Mouse (Mus musculus) hindbrain, postnatal 0 days (tissue): Measurements from ENCODE around the gene Farp1. TPM values are rescaled to one million over a fixed set of nuclear protein-coding genes. Genes with fewer than 3 reads are reported as not detected.

ENCODE experiments used
- ATAC-seq: fragments of 200-750 bp; cut with Nextera tagmentation; 2 replicates; pipeline ENCODE4 v1.8.0; 2017; ENCODE audit warnings: mild to moderate bottlenecking, moderate TSS enrichment, moderate library complexity
- DNase-seq: peaks from one replicate; pipeline ENCODE4 v3.0.0-alpha.2; 2015; ENCODE audit warnings: low spot score
- H3K27ac ChIP-seq: fragments of 300-500 bp; sonication (generic); 2 replicates; pipeline ENCODE4 v1.5.1; 2014; ENCODE audit warnings: mild to moderate bottlenecking
- H3K27me3 ChIP-seq: fragments of 300-500 bp; sonication (generic); 2 replicates; pipeline ENCODE4 v1.6.1; 2014; ENCODE audit warnings: low read length, mixed read lengths; ENCODE audit not compliant: insufficient read depth
- H3K36me3 ChIP-seq: fragments of 300-500 bp; sonication (generic); 2 replicates; pipeline ENCODE4 v1.6.1; 2014; ENCODE audit warnings: low read length, mixed read lengths; ENCODE audit not compliant: insufficient read depth
- H3K4me1 ChIP-seq: fragments of 300-500 bp; sonication (generic); 2 replicates; pipeline ENCODE4 v1.6.1; 2014; ENCODE audit warnings: antibody characterized with exemption, low read length, mixed read lengths; ENCODE audit not compliant: insufficient read depth
- H3K4me2 ChIP-seq: fragments of 300-500 bp; sonication (generic); 2 replicates; pipeline ENCODE4 v1.6.1; 2014; ENCODE audit warnings: low read depth, mild to moderate bottlenecking, low read length, moderate library complexity, mixed read lengths
- H3K4me3 ChIP-seq: fragments of 300-500 bp; sonication (generic); 2 replicates; pipeline ENCODE4 v1.5.1; 2014; ENCODE audit warnings: low read length
- H3K9ac ChIP-seq: fragments of 300-500 bp; sonication (generic); replicated peaks from 2 replicates; pipeline ENCODE4 v1.6.1; 2014; ENCODE audit warnings: mild to moderate bottlenecking, low read length, moderate library complexity, mixed read lengths
- H3K9me3 ChIP-seq: fragments of 300-500 bp; sonication (generic); 2 replicates; pipeline ENCODE4 v1.6.1; 2016; ENCODE audit warnings: low read length, mixed read lengths
- CTCF ChIP-seq: IDR thresholded peaks from 2 replicates; pipeline ENCODE4 v1.5.1; 2016; ENCODE audit warnings: antibody characterized with exemption, control low read depth, low read depth
- WGBS: fragments of 180-500 bp; shearing (Covaris S2); extraction: QIAGEN DNeasy Blood & Tissue Kit; methylation state at CpG from one replicate; pipeline ENCODE4 v1.1.7; 2014; 5-methylcytosine and 5-hydroxymethylcytosine counted together
- polyA plus RNA-seq: library from polyadenylated mRNA; unstranded; fragments of >200 nt; fragmentation: Nextera tagmentation; extraction: Ambion mirVana; gene quantifications from 2 replicates; pipeline ENCODE4 v1.2.1, GENCODE M21; 2015
- total RNA-seq: library from RNA; depleted of rRNA; stranded (reverse); fragments of >200 nt; gene quantifications from 2 replicates; pipeline ENCODE4 v1.2.3, GENCODE M21; 2014

Farp1 gene
- total and polyA plus RNA-seq, 2 experiments from 2014 or later = 31.7 to 99.0 TPM

DNA sequence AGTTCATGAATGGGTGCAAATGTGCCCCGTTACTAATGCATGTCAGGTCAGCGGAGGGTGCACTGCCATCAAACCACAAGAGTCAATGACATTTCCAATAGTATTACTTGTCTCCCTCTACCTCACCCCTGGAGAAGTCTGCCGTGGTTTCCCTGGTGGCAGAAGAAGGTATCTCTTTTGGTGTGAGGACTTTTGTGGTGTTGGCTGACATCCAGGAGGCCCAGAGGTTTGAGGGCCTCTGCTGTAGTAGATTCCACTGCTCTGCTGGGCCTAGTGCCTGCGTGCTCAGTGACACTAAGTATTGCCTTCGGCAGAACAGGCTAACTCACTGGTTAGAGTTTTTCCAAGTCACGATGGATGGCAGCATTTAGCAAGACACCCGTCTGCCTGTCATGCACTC is 83.9 kb downstream of the Farp1 start:
- peak; percentile 54 for TF ChIP-seq CTCF
- Histone ChIP-seq H3K27ac (no peak overlapping the region), H3K9me3 (no peaks in the 10 kb centered on the region), H3K4me3 (no peak overlapping the region), H3K4me1 (peaks cover 2% of the 10 kb centered on the region; the same call in 1 of the 2 replicates), H3K9ac (no peak overlapping the region), H3K27me3 (no peaks in the 10 kb centered on the region), H3K36me3 (peaks cover 5% of the 10 kb centered on the region; the same call in 1 of the 2 replicates), H3K4me2 (no peak overlapping the region)
- peak; percentile 49 for DNase-seq
- 49% methylated on average over 7 of the region's 7 CpGs for WGBS
- ATAC-seq = peak; percentile 58; the same call in 1 of the 2 replicates

DNA sequence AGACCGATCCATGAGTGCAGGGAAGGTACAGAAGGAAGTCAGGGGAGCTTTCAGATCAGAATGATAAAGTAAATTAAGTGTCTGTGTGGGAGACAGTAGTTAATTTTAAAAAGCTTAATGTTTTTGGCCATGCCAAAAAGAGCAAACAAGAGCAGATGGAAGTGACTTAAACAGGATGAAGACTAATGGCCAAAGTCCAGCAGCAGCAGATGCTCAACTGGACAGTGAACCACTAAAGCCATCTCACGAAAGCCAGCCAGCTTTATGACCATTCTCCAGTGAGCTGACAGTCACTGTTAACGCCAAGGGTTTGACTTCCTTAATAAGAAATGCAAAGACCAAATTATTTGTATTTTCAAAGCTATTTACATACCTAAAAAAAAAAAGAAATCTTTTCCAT is 86.7 kb downstream of the Farp1 start:
- Histone ChIP-seq H3K9me3 (no peaks in the 10 kb centered on the region), H3K27ac (no peak overlapping the region), H3K27me3 (no peaks in the 10 kb centered on the region), H3K36me3 (no peaks in the 10 kb centered on the region), H3K9ac (no peak overlapping the region), H3K4me3 (no peak overlapping the region), H3K4me2 (no peak overlapping the region), H3K4me1 (peaks cover 2% of the 10 kb centered on the region; the same call in 1 of the 2 replicates)
- ATAC-seq (no peak), DNase-seq (no peak)
- TF ChIP-seq CTCF = no peak
- WGBS = 52% methylated on average over 3 of the region's 3 CpGs

DNA sequence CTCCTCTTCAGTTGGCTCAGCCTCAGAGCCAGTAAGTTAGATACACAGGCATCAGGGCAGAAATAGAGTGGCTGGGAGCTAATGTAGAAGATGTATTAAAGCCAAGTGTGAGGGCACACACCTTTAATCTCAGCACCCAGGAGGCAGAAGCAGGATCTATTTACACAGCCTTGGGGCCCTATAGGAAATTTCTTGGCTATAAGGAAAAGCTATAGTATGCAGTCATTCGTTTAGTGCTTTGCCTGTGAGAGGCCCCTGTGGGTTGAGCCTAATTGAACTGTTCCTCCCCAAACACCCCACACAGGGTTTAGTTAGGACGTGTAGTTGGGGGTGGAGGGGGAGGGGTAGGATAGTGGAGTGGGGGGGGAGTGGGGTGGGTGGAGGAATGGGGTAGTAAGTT is 87.9 kb downstream of the Farp1 start:
- Histone ChIP-seq H3K9me3 (no peaks in the 10 kb centered on the region), H3K36me3 (no peaks in the 10 kb centered on the region), H3K27ac (no peak overlapping the region), H3K27me3 (no peaks in the 10 kb centered on the region), H3K4me3 (no peak overlapping the region), H3K4me1 (peaks cover 2% of the 10 kb centered on the region; the same call in 1 of the 2 replicates), H3K4me2 (no peak overlapping the region), H3K9ac (no peak overlapping the region)
- ATAC-seq = 0 out of 2 replicates have a peak, but pooled peaks have one; percentile 30
- WGBS = 30% methylated on average over 2 of the region's 2 CpGs
- TF ChIP-seq CTCF = no peak
- no peak for DNase-seq

DNA sequence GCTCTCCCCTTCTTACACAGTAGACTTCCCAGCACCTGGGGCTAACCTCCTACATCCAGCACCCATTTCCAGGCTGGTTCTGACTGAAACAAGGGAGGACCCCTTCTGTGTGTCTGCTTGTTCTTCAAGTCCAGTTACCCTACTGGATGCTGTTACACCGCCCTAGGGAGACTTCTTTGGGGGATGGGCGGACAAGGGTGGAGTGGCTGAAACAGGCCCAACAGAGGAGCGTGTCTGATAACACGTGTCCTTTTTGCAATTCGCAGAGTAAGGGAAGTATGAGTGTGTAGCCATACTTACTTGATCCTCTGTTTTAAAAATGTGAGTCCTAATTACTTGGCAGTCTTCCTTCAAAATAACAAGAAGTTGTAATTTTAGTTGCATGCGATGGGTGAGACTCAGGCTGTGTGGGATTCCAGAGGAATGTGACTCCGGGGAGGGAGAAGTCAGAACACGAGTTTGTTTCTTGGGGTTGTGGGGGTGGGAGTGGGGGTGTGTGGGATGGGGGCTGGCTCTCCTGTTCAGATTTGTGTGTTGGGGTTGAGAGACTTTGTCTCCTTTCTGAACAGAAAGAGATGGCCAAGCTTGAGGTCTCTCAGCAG is 89.5 kb downstream of the Farp1 start:
- Histone ChIP-seq H3K9ac (no peak overlapping the region), H3K4me1 (peaks cover 10% of the 10 kb centered on the region), H3K36me3 (no peaks in the 10 kb centered on the region), H3K9me3 (no peaks in the 10 kb centered on the region), H3K27ac (no peak overlapping the region), H3K4me2 (no peak overlapping the region), H3K4me3 (no peak overlapping the region), H3K27me3 (no peaks in the 10 kb centered on the region)
- ATAC-seq = no peak
- TF ChIP-seq CTCF = no peak
- DNase-seq = no peak
- WGBS = 89% methylated on average over 8 of the region's 8 CpGs

DNA sequence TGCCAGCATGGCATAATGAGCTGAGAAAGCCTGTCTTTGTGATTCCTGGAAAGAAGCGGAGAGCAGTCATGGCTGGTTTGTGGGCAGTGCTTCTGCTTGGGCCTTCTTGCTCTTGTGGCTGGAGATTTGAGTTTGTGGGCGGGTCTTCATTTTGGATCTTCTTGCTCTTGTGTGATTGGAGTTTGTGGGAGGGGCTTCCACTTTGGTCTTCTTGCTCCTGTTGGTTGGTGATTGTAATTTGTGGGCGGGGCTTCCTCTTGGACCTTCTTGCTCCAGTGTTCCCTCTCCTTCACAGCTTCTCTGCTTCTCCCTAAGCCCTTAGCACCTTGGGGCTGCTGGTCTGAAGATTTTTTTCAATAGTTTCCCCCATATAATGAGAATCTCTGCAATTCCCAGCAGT is 90.7 kb downstream of the Farp1 start:
- H3K4me2 ChIP-seq = no peak overlapping the region
- no peak overlapping the region for H3K27ac ChIP-seq
- H3K27me3 ChIP-seq = no peaks in the 10 kb centered on the region
- H3K9ac ChIP-seq = no peak overlapping the region
- no peaks in the 10 kb centered on the region for H3K36me3 ChIP-seq
- H3K4me1 ChIP-seq = peaks cover 10% of the 10 kb centered on the region
- no peak overlapping the region for H3K4me3 ChIP-seq
- DNase-seq = no peak
- no peaks in the 10 kb centered on the region for H3K9me3 ChIP-seq
- 96% methylated on average over 3 of the region's 3 CpGs for WGBS
- no peak for ATAC-seq
- TF ChIP-seq CTCF = no peak

DNA sequence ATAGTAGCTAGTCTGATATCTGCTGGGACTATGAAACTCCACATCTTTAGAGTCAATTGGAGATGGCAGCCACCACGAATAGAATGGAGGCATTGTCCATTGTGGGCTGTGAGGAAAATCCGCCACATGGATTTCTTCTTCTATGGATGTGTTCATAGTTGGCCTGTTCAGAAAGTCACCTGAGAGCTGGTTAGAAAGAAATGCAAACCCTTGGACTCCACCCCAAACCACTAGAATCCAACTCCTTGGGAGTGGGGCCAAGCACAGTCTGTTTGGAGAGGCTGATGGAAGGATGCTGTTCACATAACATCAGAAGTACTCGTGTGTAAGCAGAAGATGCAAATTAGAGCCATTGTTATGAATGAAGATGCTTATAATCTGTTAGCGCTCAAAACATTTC is 91.3 kb downstream of the Farp1 start:
- Histone ChIP-seq H3K9ac (no peak overlapping the region), H3K4me2 (no peak overlapping the region), H3K27ac (no peak overlapping the region), H3K9me3 (no peaks in the 10 kb centered on the region), H3K4me3 (no peak overlapping the region), H3K36me3 (no peaks in the 10 kb centered on the region), H3K27me3 (no peaks in the 10 kb centered on the region), H3K4me1 (peaks cover 10% of the 10 kb centered on the region)
- TF ChIP-seq CTCF = no peak
- ATAC-seq = no peak
- DNase-seq = no peak
- WGBS = 73% methylated on average over 4 of the region's 4 CpGs
